Mouse (Mus musculus) CH12.LX (cell line): ENCODE results near the gene Fhl3. TPM values are rescaled to one million over a fixed set of nuclear protein-coding genes. Genes with fewer than 3 reads are reported as not detected.

Source experiments
- DNase-seq: peaks from one replicate; pipeline ENCODE4 v3.0.0-alpha.2; 2013; ENCODE audit errors: extremely low read depth
- H3K27ac ChIP-seq: 2 replicates; pipeline ENCODE4 v1.5.1; 2012; ENCODE audit warnings: low read depth, mild to moderate bottlenecking, control low read depth, moderate library complexity; ENCODE audit not compliant: insufficient read depth
- H3K27me3 ChIP-seq: replicated peaks from 2 replicates; pipeline ENCODE3; 2012; ENCODE audit warnings: inconsistent platforms
- H3K36me3 ChIP-seq, 2 experiments: replicated peaks in 1 of 2; 2 replicates each; pipeline versions ENCODE3 to v1.6.1; 2012; ENCODE audit warnings: inconsistent platforms in 1 of 2, low read length in 1 of 2, mild to moderate bottlenecking in 1 of 2, mixed read lengths in 1 of 2, moderate library complexity in 1 of 2; ENCODE audit not compliant: control insufficient read depth in 1 of 2, insufficient read depth in 1 of 2
- H3K4me1 ChIP-seq, 2 experiments: 2 replicates each; pipeline ENCODE4 v1.6.1; 2012; ENCODE audit warnings: inconsistent platforms in 1 of 2, moderate library complexity in 1 of 2; ENCODE audit not compliant: insufficient read depth in 2 of 2, control insufficient read depth in 1 of 2
- H3K4me2 ChIP-seq: 2 replicates; pipeline ENCODE4 v1.6.1; 2012; ENCODE audit warnings: low read depth, mild to moderate bottlenecking, control low read depth; ENCODE audit not compliant: poor library complexity, insufficient read depth, severe bottlenecking
- H3K4me3 ChIP-seq, 3 experiments: fragments of 150-350 bp in 1 of 3; sonication (generic) in 1 of 3; replicated peaks in 1 of 3; 2 replicates each; pipeline versions ENCODE3 to v1.5.1; 2011 to 2012; ENCODE audit warnings: low read depth in 2 of 3, low read length in 2 of 3, mild to moderate bottlenecking in 2 of 3, moderate library complexity in 2 of 3, control low read depth in 1 of 3, improper control_type of control experiment in 1 of 3, inconsistent platforms in 1 of 3, mixed read lengths in 1 of 3; ENCODE audit not compliant: poor library complexity in 1 of 3
- H3K79me2 ChIP-seq: replicated peaks from 2 replicates; pipeline ENCODE4 v1.6.1; 2012; ENCODE audit warnings: mild to moderate bottlenecking, moderate library complexity; ENCODE audit not compliant: control insufficient read depth, poor library complexity, insufficient read depth, severe bottlenecking; ENCODE audit errors: extremely low read depth
- H3K9ac ChIP-seq: 2 replicates; pipeline ENCODE4 v1.6.1; 2012; ENCODE audit warnings: low read depth, mild to moderate bottlenecking, control low read depth, moderate library complexity; ENCODE audit not compliant: insufficient read depth
- H3K9me3 ChIP-seq: replicated peaks from 2 replicates; pipeline ENCODE3; 2012; ENCODE audit warnings: low read length, inconsistent platforms, mixed read lengths
- CHD2 ChIP-seq: IDR thresholded peaks from 2 replicates; pipeline ENCODE4 v1.6.1; 2011; ENCODE audit warnings: low read length, improper control_type of control experiment
- CTCF ChIP-seq, 2 experiments: IDR thresholded peaks in 1 of 2; conservative IDR thresholded peaks in 1 of 2; 2 replicates each; pipeline ENCODE4 v1.5.1; 2011 to 2012; ENCODE audit warnings: low read depth in 2 of 2, low read length in 2 of 2, improper control_type of control experiment in 1 of 2, inconsistent platforms in 1 of 2, mild to moderate bottlenecking in 1 of 2, moderate library complexity in 1 of 2
- E2F4 ChIP-seq: IDR thresholded peaks from 2 replicates; pipeline ENCODE4 v1.6.1; 2011; ENCODE audit warnings: low read depth, low read length, improper control_type of control experiment; ENCODE audit not compliant: insufficient replicate concordance
- ELF1 ChIP-seq: IDR thresholded peaks from 2 replicates; pipeline ENCODE4 v1.6.1; 2014; ENCODE audit warnings: low read depth, mild to moderate bottlenecking, inconsistent platforms, low read length, improper control_type of control experiment
- EP300 ChIP-seq: IDR thresholded peaks from 2 replicates; pipeline ENCODE4 v1.6.1; 2011; ENCODE audit warnings: low read length, improper control_type of control experiment
- GABPA ChIP-seq: IDR thresholded peaks from 2 replicates; pipeline ENCODE4 v1.6.1; 2012; ENCODE audit warnings: low read depth, low read length, improper control_type of control experiment, inconsistent platforms; ENCODE audit not compliant: insufficient replicate concordance
- HCFC1 ChIP-seq: IDR thresholded peaks from 2 replicates; pipeline ENCODE4 v1.6.1; 2012; ENCODE audit warnings: low read depth, mild to moderate bottlenecking, inconsistent platforms, low read length, improper control_type of control experiment
- IRF4 ChIP-seq: IDR thresholded peaks from 2 replicates; pipeline ENCODE4 v1.6.1; 2014; ENCODE audit warnings: low read depth, mild to moderate bottlenecking, inconsistent platforms, low read length, improper control_type of control experiment
- JUND ChIP-seq: conservative IDR thresholded peaks from 2 replicates; pipeline ENCODE4 v1.6.1; 2011; ENCODE audit warnings: low read depth, low read length, improper control_type of control experiment
- KAT2A ChIP-seq: IDR thresholded peaks from 2 replicates; pipeline ENCODE4 v1.6.1; 2012; ENCODE audit warnings: low read length, improper control_type of control experiment, inconsistent platforms; ENCODE audit not compliant: insufficient replicate concordance
- MAFK ChIP-seq: IDR thresholded peaks from 2 replicates; pipeline ENCODE4 v1.6.1; 2011; ENCODE audit warnings: low read length, improper control_type of control experiment; ENCODE audit not compliant: insufficient replicate concordance
- MAX ChIP-seq: IDR thresholded peaks from 2 replicates; pipeline ENCODE4 v1.6.1; 2011; ENCODE audit warnings: low read length, improper control_type of control experiment
- MYC ChIP-seq: IDR thresholded peaks from 2 replicates; pipeline ENCODE4 v1.6.1; 2011; ENCODE audit warnings: low read depth, mild to moderate bottlenecking, improper control_type of control experiment, low read length
- NELFE ChIP-seq: IDR thresholded peaks from 2 replicates; pipeline ENCODE4 v1.6.1; 2011; ENCODE audit warnings: low read depth, low read length, improper control_type of control experiment
- NRF1 ChIP-seq: IDR thresholded peaks from 2 replicates; pipeline ENCODE4 v1.6.1; 2014; ENCODE audit warnings: low read depth, mild to moderate bottlenecking, inconsistent platforms, low read length, improper control_type of control experiment, moderate library complexity
- POLR2A ChIP-seq: IDR thresholded peaks from 2 replicates; pipeline ENCODE4 v1.6.1; 2011; ENCODE audit warnings: low read depth, mild to moderate bottlenecking, improper control_type of control experiment, low read length
- POLR2AphosphoS2 ChIP-seq: IDR thresholded peaks from 2 replicates; pipeline ENCODE4 v1.6.1; 2011; ENCODE audit warnings: low read depth, low read length, improper control_type of control experiment
- RAD21 ChIP-seq: IDR thresholded peaks from 2 replicates; pipeline ENCODE4 v1.6.1; 2011; ENCODE audit warnings: low read depth, mild to moderate bottlenecking, low read length, improper control_type of control experiment, moderate library complexity
- SMC3 ChIP-seq: IDR thresholded peaks from 2 replicates; pipeline ENCODE4 v1.6.1; 2011; ENCODE audit warnings: low read depth, low read length, improper control_type of control experiment
- USF2 ChIP-seq: conservative IDR thresholded peaks from 2 replicates; pipeline ENCODE4 v1.6.1; 2011; ENCODE audit warnings: low read depth, low read length, improper control_type of control experiment
- ZKSCAN1 ChIP-seq: IDR thresholded peaks from 2 replicates; pipeline ENCODE4 v1.6.1; 2012; ENCODE audit warnings: low read depth, inconsistent platforms, low read length, improper control_type of control experiment, borderline replicate concordance
- dilution Hi-C: fragments of 300-500 bp; cut with MboI; formaldehyde crosslinking; loops from 2 replicates; pipeline ENCODE4 v1.14.3; 2020; ENCODE audit warnings: low sequenced_read_pairs; ENCODE audit not compliant: extremely low pct_unique_long_range_greater_than_20kb, extremely low pct_ligation_motif_present
- in situ Hi-C: fragments of 300-500 bp; cut with MboI; formaldehyde crosslinking; loops from 3 replicates; pipeline ENCODE4 v1.14.3; 2019; ENCODE audit warnings: low sequenced_read_pairs, low pct_ligation_motif_present, low pct_unique_long_range_greater_than_20kb, mixed read lengths
- polyA plus RNA-seq: library from polyadenylated mRNA; unstranded; fragments of >175 nt; gene quantifications from 2 replicates; pipeline ENCODE4 v1.2.1, GENCODE M21; 2012; ENCODE audit warnings: low read depth; ENCODE audit not compliant: insufficient read length
- total RNA-seq, 2 experiments: library from RNA; depleted of rRNA; stranded (reverse); fragments of 300-350 nt in 1 of 2; fragments of >200 nt in 1 of 2; gene quantifications; 2 replicates each; pipeline ENCODE4 v1.2.3; 2012 to 2014

The Fhl3 gene
- total and polyA plus RNA-seq, 3 experiments: 4.1 to 20.8 (median 10.8) TPM

- Histone ChIP-seq H3K9ac (no peak overlapping the region), H3K9me3 (no peaks in the 10 kb centered on the region), H3K4me2 (no peak overlapping the region), H3K4me1 (peaks cover 21 to 56% of the 10 kb centered on the region in 2 experiments), H3K27me3 (no peaks in the 10 kb centered on the region), H3K4me3 (no peak overlapping the region), H3K27ac (no peak overlapping the region), H3K79me2 (no peaks in the 10 kb centered on the region), H3K36me3 (peaks cover 7 to 26% of the 10 kb centered on the region in 2 experiments)
- in situ Hi-C loops: no loop called here
- no peak for DNase-seq
- dilution Hi-C loops: no loop called here
- TF ChIP-seq NELFE (no peak), KAT2A (no peak), MAX (no peak), CHD2 (no peak)
These were observed 36.5 kb downstream of the Fhl3 start for GRCm38 (mm10) chr4:124736952-124737351.

- H3K27ac ChIP-seq: no peak overlapping the region
- dilution Hi-C loops: no loop called here
- DNase-seq: no peak
- peaks cover 21 to 53% of the 10 kb centered on the region in 2 experiments for H3K4me1 ChIP-seq
- H3K27me3 ChIP-seq: no peaks in the 10 kb centered on the region
- H3K79me2 ChIP-seq: no peaks in the 10 kb centered on the region
- H3K36me3 ChIP-seq: peaks cover 6 to 24% of the 10 kb centered on the region in 2 experiments
- in situ Hi-C loops: no loop called here
- H3K4me2 ChIP-seq: no peak overlapping the region
- H3K9me3 ChIP-seq: no peaks in the 10 kb centered on the region
- TF ChIP-seq ELF1 (no peak), MAFK (no peak), HCFC1 (no peak), JUND (no peak), E2F4 (no peak), MYC (no peak)
- H3K4me3 ChIP-seq: no peak overlapping the region
- no peak overlapping the region for H3K9ac ChIP-seq
These were observed 37.0 kb downstream of the Fhl3 start for GRCm38 (mm10) chr4:124737486-124737885.

GRCm38 (mm10) chr4:124738013-124738412 is 37.5 kb downstream of the Fhl3 start:
- no peaks in the 10 kb centered on the region for H3K79me2 ChIP-seq
- H3K36me3 ChIP-seq: peaks cover under 1 to 20% of the 10 kb centered on the region in 2 experiments
- H3K27me3 ChIP-seq: no peaks in the 10 kb centered on the region
- H3K4me1 ChIP-seq: peaks cover 19 to 52% of the 10 kb centered on the region in 2 experiments
- dilution Hi-C loops: no loop called here
- no peaks in the 10 kb centered on the region for H3K9me3 ChIP-seq
- no peak overlapping the region for H3K4me3 ChIP-seq
- H3K9ac ChIP-seq: no peak overlapping the region
- DNase-seq: no peak
- no peak overlapping the region for H3K27ac ChIP-seq
- no peak overlapping the region for H3K4me2 ChIP-seq
- in situ Hi-C loops: no loop called here
- TF ChIP-seq IRF4: no peak
- no peak for TF ChIP-seq HCFC1
- TF ChIP-seq EP300: no peak
- TF ChIP-seq GABPA: no peak
- peak; percentile 38 for TF ChIP-seq RAD21
- peak in 1 of 2 experiments; percentile 57; a peak in 2 of 4 replicates for TF ChIP-seq CTCF (conservative IDR thresholded peaks at IDR 0.05 in 1 of 2, IDR thresholded peaks at IDR 0.05 in 1 of 2; ENCODE audit: low read depth in 2 of 2, low read length in 2 of 2)
- no peak for TF ChIP-seq KAT2A
- TF ChIP-seq POLR2A: no peak
- peak; percentile 25 for TF ChIP-seq SMC3
- no peak for TF ChIP-seq NRF1
- no peak for TF ChIP-seq POLR2AphosphoS2
- no peak for TF ChIP-seq USF2
- TF ChIP-seq MAX: no peak
- TF ChIP-seq ZKSCAN1: no peak
- TF ChIP-seq, all 38 proteins: peak for 3
